Mouse (Mus musculus) embryonic facial prominence, embryonic 13.5 days (tissue): ENCODE measurements around the gene Ifna16. TPM values are rescaled to one million over a fixed set of nuclear protein-coding genes. Genes with fewer than 3 reads are reported as not detected.

Experiments
- ATAC-seq: fragments of 200-750 bp; cut with Nextera tagmentation; 2 replicates; pipeline ENCODE4 v1.8.0; 2017; ENCODE audit warnings: low read depth; ENCODE audit not compliant: insufficient number of reproducible peaks, insufficient read depth, low FRiP score, low TSS enrichment
- H3K27ac ChIP-seq: fragments of 300-500 bp; sonication (generic); 2 replicates; pipeline ENCODE4 v1.5.1; 2015; ENCODE audit warnings: moderate library complexity, mild to moderate bottlenecking, inconsistent platforms
- H3K27me3 ChIP-seq: fragments of 300-500 bp; sonication (generic); 2 replicates; pipeline ENCODE4 v1.6.1; 2015; ENCODE audit warnings: mild to moderate bottlenecking, inconsistent platforms
- H3K36me3 ChIP-seq: fragments of 300-500 bp; sonication (generic); 2 replicates; pipeline ENCODE4 v1.6.1; 2015; ENCODE audit warnings: mild to moderate bottlenecking, inconsistent platforms
- H3K4me1 ChIP-seq: fragments of 300-500 bp; sonication (generic); 2 replicates; pipeline ENCODE4 v1.6.1; 2015; ENCODE audit warnings: inconsistent platforms
- H3K4me2 ChIP-seq: fragments of 300-500 bp; sonication (generic); 2 replicates; pipeline ENCODE4 v1.6.1; 2015; ENCODE audit warnings: moderate library complexity, mild to moderate bottlenecking, inconsistent platforms
- H3K4me3 ChIP-seq: fragments of 300-500 bp; sonication (generic); 2 replicates; pipeline ENCODE4 v1.5.1; 2015; ENCODE audit warnings: mild to moderate bottlenecking, inconsistent platforms
- H3K9ac ChIP-seq: fragments of 300-500 bp; sonication (generic); 2 replicates; pipeline ENCODE4 v1.6.1; 2015; ENCODE audit warnings: mild to moderate bottlenecking, inconsistent platforms
- H3K9me3 ChIP-seq: fragments of 300-500 bp; sonication (generic); 2 replicates; pipeline ENCODE4 v1.6.1; 2016; ENCODE audit warnings: inconsistent platforms
- WGBS: fragments of 180-500 bp; shearing (Covaris S2); methylation state at CpG from one replicate; pipeline ENCODE4 v1.1.7; 2015; ENCODE audit warnings: mixed read lengths; 5-methylcytosine and 5-hydroxymethylcytosine counted together
- polyA plus RNA-seq: library from polyadenylated mRNA; unstranded; fragments of >200 nt; fragmentation: Nextera tagmentation; extraction: Ambion mirVana; gene quantifications from 2 replicates; pipeline ENCODE4 v1.2.1, GENCODE M21; 2015

Ifna16 gene
- polyA plus RNA-seq, result not detected in 2 replicates

DNA sequence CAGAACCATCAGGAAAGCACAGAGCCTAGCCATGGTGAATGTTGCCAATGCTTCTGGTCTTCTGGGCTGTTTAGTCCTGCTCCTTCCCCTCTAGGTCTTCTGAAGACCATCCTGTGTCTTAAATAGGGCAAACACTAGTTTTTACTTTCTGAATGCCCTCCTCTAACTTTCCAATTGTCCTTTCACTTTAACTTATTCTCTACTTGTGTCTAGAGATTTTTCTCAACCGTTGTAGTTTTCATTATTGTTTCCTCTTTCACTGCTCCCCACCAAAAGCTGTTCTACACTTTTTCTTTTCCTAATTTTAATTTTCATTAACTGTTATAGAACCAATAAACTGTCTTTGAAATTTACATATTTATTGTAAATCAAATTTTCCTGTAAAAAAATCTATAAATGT, at the start of gene Ifna16:
TSS of gene Ifna16 (minus strand) at position 101 of the 400 bp plus-strand sequence.
- Histone ChIP-seq H3K9ac (no peak within 1 kb of the TSS), H3K36me3 (no peaks in the 10 kb centered on the region), H3K4me1 (no peaks in the 10 kb centered on the region), H3K4me3 (no peak within 1 kb of the TSS), H3K27me3 (no peaks in the 10 kb centered on the region), H3K4me2 (no peak within 1 kb of the TSS), H3K9me3 (no peaks in the 10 kb centered on the region), H3K27ac (no peak within 1 kb of the TSS)
- WGBS, result 83% methylated on average over 1 of the region's 1 CpGs
- no peak for ATAC-seq

DNA sequence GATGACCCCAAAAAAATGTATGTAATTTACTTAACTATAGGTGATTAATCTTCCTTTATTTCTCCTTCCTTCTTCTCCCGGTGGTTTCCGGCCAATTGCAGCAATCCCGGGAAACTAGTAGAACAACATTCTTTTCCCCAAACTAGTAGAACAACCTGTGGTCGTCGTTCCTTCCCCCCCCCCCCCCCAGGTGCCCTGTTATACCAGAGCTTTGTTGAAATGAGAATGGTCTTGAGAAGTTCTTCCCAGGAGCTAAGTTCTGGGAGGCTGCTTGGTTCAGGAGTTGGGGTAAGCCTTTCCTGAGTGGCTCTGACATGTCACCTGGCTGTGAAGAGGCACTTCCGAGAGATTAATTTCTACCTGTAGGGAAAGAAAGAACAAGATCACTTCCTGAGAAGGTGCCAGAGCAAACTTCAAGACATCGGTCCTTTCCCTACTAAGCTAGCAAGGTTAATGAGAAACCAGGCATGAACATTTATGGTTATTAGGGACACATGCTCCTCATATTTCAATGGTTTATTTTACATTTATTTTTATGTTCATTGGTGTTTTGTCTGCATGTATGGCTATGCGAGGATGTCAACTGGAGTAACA, 46.9 kb upstream of the Ifna16 start:
- no peaks in the 10 kb centered on the region for H3K27me3 ChIP-seq
- H3K9ac ChIP-seq, result no peak overlapping the region
- peaks cover 10% of the 10 kb centered on the region for H3K36me3 ChIP-seq
- peak overlapping the region; percentile 57; the same call in 1 of the 2 replicates for H3K27ac ChIP-seq
- WGBS, result 54% methylated on average over 8 of the region's 8 CpGs
- H3K4me1 ChIP-seq, result peaks cover 18% of the 10 kb centered on the region
- no peak overlapping the region for H3K4me2 ChIP-seq
- no peak for ATAC-seq
- H3K4me3 ChIP-seq, result no peak overlapping the region
- no peaks in the 10 kb centered on the region for H3K9me3 ChIP-seq

DNA sequence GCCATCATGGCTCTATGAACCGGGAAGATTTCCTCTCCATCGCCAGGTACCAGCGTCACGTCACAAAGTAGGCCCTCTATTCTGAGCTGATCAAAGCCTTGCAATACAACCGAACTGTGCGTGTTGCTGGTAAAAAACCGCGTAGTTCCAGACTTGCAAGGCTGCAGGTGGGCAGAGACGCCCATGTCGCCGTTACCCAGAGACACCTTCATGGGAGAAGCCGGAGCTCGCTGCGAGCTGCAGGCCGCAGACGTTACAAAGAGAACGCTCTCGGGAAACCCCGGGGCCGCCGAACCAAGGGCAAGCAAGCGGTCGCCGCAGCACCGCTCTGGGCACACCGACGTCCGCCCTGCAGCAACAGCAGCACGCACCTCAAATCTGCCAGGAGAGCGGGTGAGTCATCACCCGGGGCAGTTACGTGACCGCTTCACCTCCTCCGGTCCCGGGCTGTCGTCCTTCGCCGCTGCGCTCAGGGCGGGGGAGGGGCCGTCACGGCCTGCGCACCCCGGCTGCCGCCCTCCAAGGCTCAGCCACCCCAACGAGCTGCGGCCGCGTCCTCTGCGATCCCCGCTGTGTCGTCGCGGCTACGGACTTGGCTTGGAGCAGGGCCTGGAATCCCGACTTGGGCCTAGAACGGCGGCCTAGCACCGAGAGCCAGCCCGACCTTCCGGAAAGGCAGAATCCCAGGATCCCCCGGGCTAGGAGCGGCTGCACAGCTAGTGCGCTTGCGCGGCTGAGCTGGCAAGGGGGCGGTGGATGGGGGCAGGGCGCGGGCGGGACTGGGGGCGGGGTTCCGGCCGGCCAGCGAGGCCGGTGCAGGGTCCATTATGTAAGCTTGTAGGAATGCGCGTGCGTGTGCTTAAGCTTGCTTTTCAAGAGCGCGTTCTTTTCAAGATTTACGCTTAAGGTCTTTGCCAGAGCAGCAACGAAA, 45.3 kb upstream of the Ifna16 start, which contains the start of the genes Gm26566 and Klhl9:
TSS of gene Gm26566 (plus strand) at position 15 of the 931 bp plus-strand sequence.
TSS of gene Klhl9 (minus strand) at position 675 of the 931 bp plus-strand sequence.
- H3K9ac ChIP-seq, result peak within 1 kb of the TSS; percentile 99
- peak within 1 kb of the TSS; percentile 81 for H3K4me2 ChIP-seq
- peak within 1 kb of the TSS; percentile 94 for H3K4me3 ChIP-seq
- peak; percentile 95 for ATAC-seq
- peaks cover 10% of the 10 kb centered on the region for H3K36me3 ChIP-seq
- no peaks in the 10 kb centered on the region for H3K9me3 ChIP-seq
- H3K27ac ChIP-seq, result peak within 1 kb of the TSS; percentile 97
- H3K27me3 ChIP-seq, result no peaks in the 10 kb centered on the region
- under 1% methylated on average over 82 of the region's 82 CpGs for WGBS
- peaks cover 23% of the 10 kb centered on the region for H3K4me1 ChIP-seq

DNA sequence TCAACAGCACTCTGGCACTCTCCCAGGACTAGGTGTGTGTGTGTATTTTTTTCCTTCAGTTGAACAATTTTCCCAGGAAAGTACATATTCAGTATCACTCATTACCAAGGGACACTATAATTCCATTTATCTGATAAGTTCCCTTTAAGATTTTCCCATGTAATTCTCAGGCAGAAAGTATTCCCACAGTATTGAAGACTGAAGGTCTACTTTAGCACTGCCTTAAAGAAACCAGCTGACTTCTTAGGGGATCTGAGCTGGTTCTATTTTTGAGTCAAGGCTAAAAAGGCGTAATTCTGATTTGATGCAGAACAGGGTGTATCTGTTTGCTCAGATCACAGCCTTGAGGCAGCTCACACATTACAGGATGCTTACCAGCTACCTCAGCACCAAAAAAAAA, 42.0 kb upstream of the Ifna16 start:
- no peak for ATAC-seq
- Histone ChIP-seq H3K4me1 (peaks cover 23% of the 10 kb centered on the region), H3K36me3 (peaks cover 37% of the 10 kb centered on the region), H3K4me2 (peak overlapping the region; percentile 59), H3K27ac (no peak overlapping the region), H3K9me3 (no peaks in the 10 kb centered on the region), H3K4me3 (peak overlapping the region; percentile 31), H3K27me3 (no peaks in the 10 kb centered on the region), H3K9ac (peak overlapping the region; percentile 57)
- 16% methylated on average over 1 of the region's 1 CpGs for WGBS

DNA sequence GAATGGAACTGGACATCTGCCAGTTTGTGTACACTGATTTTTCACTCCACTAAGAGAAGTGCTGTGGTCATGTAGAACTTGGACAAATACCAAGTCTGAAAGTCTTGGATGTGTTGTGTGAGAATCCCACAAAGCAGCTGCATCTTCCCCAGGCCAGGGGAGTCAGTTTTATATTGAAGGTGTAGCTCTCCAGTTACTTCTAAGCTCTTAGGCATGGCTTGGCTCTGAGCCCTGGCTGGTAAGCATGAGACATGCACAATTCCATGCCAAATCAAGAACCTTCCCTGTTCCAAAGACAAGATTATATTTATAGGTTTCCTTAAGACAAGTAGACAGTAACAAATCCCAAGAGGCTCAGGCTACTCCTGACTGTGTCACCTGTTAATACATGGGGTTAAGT, 38.3 kb upstream of the Ifna16 start:
- Histone ChIP-seq H3K27ac (no peak overlapping the region), H3K9ac (no peak overlapping the region), H3K36me3 (peaks cover 39% of the 10 kb centered on the region), H3K4me2 (no peak overlapping the region), H3K27me3 (no peaks in the 10 kb centered on the region), H3K4me3 (no peak overlapping the region), H3K4me1 (peaks cover 11% of the 10 kb centered on the region), H3K9me3 (no peaks in the 10 kb centered on the region)
- ATAC-seq, result no peak

DNA sequence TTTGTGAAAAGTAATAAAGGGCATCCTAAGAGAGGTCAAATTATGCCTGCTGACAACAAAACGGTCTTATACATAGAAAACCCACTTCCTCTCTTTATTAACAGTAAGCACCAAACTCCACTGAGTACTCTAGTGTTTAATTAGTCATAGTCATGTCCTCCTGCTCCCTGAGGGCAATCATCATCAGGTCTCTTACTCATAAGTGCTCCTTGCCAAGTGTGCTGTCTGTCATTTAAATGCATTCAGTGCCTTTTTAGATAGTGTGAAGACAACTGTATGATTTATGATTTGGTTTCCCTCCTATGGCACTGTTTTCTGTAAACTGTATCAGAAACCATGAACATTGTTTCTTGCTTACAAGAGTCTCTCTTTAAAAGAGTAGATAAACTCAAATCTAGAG, 37.6 kb upstream of the Ifna16 start:
- WGBS, result 84% methylated on average over 1 of the region's 1 CpGs
- ATAC-seq, result no peak
- peaks cover 42% of the 10 kb centered on the region for H3K36me3 ChIP-seq

DNA sequence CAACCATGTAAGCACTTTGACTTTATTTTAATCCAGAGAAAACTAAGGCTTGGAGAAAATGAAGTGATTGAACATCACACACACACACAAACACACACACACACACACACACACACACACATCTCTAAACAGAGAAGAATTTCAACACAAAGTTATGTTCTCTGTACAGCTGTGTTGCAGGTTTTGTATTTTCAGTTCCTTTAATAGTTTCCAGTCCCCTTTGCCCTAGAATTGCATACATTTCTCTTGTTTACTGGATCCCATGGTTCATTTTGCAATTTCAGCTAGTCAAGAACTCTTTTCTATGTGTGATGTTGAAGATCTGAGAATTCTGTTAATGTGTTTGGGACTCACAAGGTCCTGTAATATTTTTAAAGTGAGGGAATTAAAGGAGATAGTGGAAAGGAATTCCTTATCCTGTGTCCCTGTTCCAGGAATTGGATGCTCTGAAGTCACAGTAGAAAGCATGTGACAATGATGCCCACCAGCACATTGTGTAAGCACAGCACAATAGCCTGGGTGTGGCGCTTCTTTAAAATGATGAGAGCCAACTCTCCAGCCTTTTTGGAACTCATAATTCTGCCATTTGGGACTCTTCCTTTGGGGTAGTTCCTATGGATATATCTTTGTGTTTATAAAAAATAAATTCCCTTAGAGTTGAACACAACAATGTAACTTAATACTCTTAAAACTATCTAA, 30.6 kb upstream of the Ifna16 start:
- H3K27ac ChIP-seq, result no peak overlapping the region
- no peak overlapping the region for H3K4me2 ChIP-seq
- WGBS, result 95% methylated on average over 1 of the region's 1 CpGs
- no peaks in the 10 kb centered on the region for H3K27me3 ChIP-seq
- peaks cover 5% of the 10 kb centered on the region; the same call in 1 of the 2 replicates for H3K36me3 ChIP-seq
- H3K9me3 ChIP-seq, result no peaks in the 10 kb centered on the region
- no peak overlapping the region for H3K9ac ChIP-seq
- no peak for ATAC-seq
- H3K4me1 ChIP-seq, result no peaks in the 10 kb centered on the region
- H3K4me3 ChIP-seq, result no peak overlapping the region

More for the DNA sequence above, 37.6 kb upstream of the Ifna16 start:
- Histone ChIP-seq H3K27ac (no peak overlapping the region), H3K4me1 (peaks cover 9% of the 10 kb centered on the region; the same call in 1 of the 2 replicates), H3K4me2 (no peak overlapping the region), H3K9me3 (no peaks in the 10 kb centered on the region), H3K27me3 (no peaks in the 10 kb centered on the region), H3K4me3 (no peak overlapping the region), H3K9ac (no peak overlapping the region)

DNA sequence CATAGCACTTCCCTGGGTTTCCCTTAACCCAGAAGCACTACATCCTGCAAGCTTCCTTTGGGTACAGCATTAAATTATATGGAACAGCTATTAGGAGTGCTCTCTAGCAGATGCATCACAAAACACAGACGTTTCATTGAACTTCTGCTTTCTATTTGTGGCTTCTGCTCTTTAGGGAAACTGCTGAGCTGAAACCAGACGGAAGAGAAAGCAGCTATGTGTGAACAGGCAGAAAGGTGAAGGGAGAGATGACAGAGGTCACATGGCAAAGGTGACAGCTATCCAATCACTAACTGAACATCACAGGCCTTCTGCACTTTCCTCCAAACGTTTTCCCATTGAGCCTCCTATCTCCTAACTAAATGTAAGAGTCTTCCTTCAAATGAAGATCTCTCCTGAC, 29.2 kb upstream of the Ifna16 start:
- WGBS, result 27% methylated on average over 3 of the region's 3 CpGs

DNA sequence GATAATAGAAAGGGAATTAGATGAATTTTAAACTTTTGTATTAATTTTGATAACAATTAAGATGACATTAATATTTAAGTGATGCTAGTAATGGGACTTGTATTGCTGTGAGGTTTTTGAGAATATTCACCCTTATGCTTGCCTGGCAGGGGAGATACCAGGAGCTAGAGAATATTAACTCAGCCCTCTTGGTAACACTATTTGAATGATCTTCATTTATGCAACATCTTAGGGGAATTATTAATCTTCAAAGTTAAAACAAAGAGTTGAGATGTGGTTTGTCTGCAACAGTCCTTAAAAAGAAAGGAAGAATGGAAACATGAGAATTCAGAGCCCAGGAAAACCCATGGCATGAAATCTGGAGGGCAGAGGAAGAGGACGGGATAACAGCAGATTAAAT, 22.6 kb upstream of the Ifna16 start:
- Histone ChIP-seq H3K9me3 (no peaks in the 10 kb centered on the region), H3K4me3 (no peak overlapping the region), H3K4me1 (no peaks in the 10 kb centered on the region), H3K36me3 (no peaks in the 10 kb centered on the region), H3K27ac (no peak overlapping the region), H3K9ac (no peak overlapping the region), H3K4me2 (no peak overlapping the region), H3K27me3 (peaks cover 3% of the 10 kb centered on the region; the same call in 1 of the 2 replicates)
- ATAC-seq, result no peak
- WGBS, result 50% methylated on average over 1 of the region's 1 CpGs

More for the DNA sequence above, 29.2 kb upstream of the Ifna16 start:
- no peaks in the 10 kb centered on the region for H3K27me3 ChIP-seq
- no peak overlapping the region for H3K4me3 ChIP-seq
- H3K4me1 ChIP-seq, result no peaks in the 10 kb centered on the region
- ATAC-seq, result no peak
- no peak overlapping the region for H3K4me2 ChIP-seq
- H3K36me3 ChIP-seq, result peaks cover 5% of the 10 kb centered on the region; the same call in 1 of the 2 replicates
- H3K9me3 ChIP-seq, result no peaks in the 10 kb centered on the region
- no peak overlapping the region for H3K27ac ChIP-seq
- H3K9ac ChIP-seq, result no peak overlapping the region

DNA sequence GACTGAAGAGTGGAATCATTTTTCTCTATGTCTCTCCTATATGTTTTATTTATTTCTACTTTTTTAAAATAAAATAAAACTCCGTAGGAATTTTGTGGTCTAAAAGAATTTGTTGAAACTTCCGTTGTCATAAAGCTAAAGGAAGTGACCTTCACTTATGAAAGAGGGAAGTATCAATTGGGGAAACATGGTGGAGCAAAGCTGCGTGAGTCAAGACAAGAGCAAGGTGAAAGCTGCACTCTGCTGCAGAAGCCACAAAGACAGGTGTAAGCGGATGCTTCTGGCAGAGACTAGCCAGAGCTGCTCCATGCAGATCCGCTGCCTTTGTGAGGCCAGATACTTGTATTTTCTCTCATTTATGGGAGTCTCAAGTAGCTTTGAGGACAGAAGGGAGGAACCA, 22.1 kb upstream of the Ifna16 start:
- WGBS, result 69% methylated on average over 5 of the region's 5 CpGs

DNA sequence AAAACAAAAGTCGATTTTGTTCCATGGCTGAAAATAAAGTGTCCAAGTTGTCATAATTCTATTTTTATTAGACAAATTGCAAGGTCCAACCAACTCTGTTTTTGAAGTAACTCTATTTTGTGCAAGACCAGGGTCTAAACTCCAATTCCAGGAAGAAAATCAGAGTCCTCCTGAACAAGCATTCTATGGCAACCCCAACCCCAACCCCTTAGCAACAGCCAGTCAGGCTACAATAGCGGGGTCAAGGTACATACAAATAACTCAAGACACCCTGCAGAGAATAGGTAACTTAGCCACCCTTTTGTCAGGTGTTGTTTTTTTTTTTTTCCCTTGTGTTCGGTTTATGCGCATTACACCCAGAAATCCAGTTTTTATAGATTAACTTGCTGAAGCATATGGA, 21.0 kb upstream of the Ifna16 start:
- H3K36me3 ChIP-seq, result no peaks in the 10 kb centered on the region
- H3K27ac ChIP-seq, result no peak overlapping the region

More for the DNA sequence above, 22.1 kb upstream of the Ifna16 start:
- Histone ChIP-seq H3K4me1 (no peaks in the 10 kb centered on the region), H3K36me3 (no peaks in the 10 kb centered on the region), H3K27me3 (peaks cover 3% of the 10 kb centered on the region; the same call in 1 of the 2 replicates), H3K27ac (no peak overlapping the region), H3K9me3 (no peaks in the 10 kb centered on the region), H3K4me3 (no peak overlapping the region), H3K9ac (no peak overlapping the region), H3K4me2 (no peak overlapping the region)
- no peak for ATAC-seq

More for the DNA sequence above, 21.0 kb upstream of the Ifna16 start:
- no peaks in the 10 kb centered on the region for H3K9me3 ChIP-seq
- H3K27me3 ChIP-seq, result peaks cover 3% of the 10 kb centered on the region; the same call in 1 of the 2 replicates
- no peaks in the 10 kb centered on the region for H3K4me1 ChIP-seq
- no peak overlapping the region for H3K4me3 ChIP-seq
- H3K9ac ChIP-seq, result no peak overlapping the region
- 84% methylated on average over 4 of the region's 4 CpGs for WGBS
- no peak for ATAC-seq
- no peak overlapping the region for H3K4me2 ChIP-seq
